Mouse (Mus musculus) hindbrain, postnatal 0 days (tissue): Measurements from ENCODE around the gene Crebl2. TPM values are rescaled to one million over a fixed set of nuclear protein-coding genes. Genes with fewer than 3 reads are reported as not detected.

Experiments
- ATAC-seq: fragments of 200-750 bp; cut with Nextera tagmentation; 2 replicates; pipeline ENCODE4 v1.8.0; 2017; ENCODE audit warnings: mild to moderate bottlenecking, moderate TSS enrichment, moderate library complexity
- DNase-seq: peaks from one replicate; pipeline ENCODE4 v3.0.0-alpha.2; 2015; ENCODE audit warnings: low spot score
- H3K27ac ChIP-seq: fragments of 300-500 bp; sonication (generic); 2 replicates; pipeline ENCODE4 v1.5.1; 2014; ENCODE audit warnings: mild to moderate bottlenecking
- H3K27me3 ChIP-seq: fragments of 300-500 bp; sonication (generic); 2 replicates; pipeline ENCODE4 v1.6.1; 2014; ENCODE audit warnings: low read length, mixed read lengths; ENCODE audit not compliant: insufficient read depth
- H3K36me3 ChIP-seq: fragments of 300-500 bp; sonication (generic); 2 replicates; pipeline ENCODE4 v1.6.1; 2014; ENCODE audit warnings: low read length, mixed read lengths; ENCODE audit not compliant: insufficient read depth
- H3K4me1 ChIP-seq: fragments of 300-500 bp; sonication (generic); 2 replicates; pipeline ENCODE4 v1.6.1; 2014; ENCODE audit warnings: antibody characterized with exemption, low read length, mixed read lengths; ENCODE audit not compliant: insufficient read depth
- H3K4me2 ChIP-seq: fragments of 300-500 bp; sonication (generic); 2 replicates; pipeline ENCODE4 v1.6.1; 2014; ENCODE audit warnings: low read depth, mild to moderate bottlenecking, low read length, moderate library complexity, mixed read lengths
- H3K4me3 ChIP-seq: fragments of 300-500 bp; sonication (generic); 2 replicates; pipeline ENCODE4 v1.5.1; 2014; ENCODE audit warnings: low read length
- H3K9ac ChIP-seq: fragments of 300-500 bp; sonication (generic); replicated peaks from 2 replicates; pipeline ENCODE4 v1.6.1; 2014; ENCODE audit warnings: mild to moderate bottlenecking, low read length, moderate library complexity, mixed read lengths
- H3K9me3 ChIP-seq: fragments of 300-500 bp; sonication (generic); 2 replicates; pipeline ENCODE4 v1.6.1; 2016; ENCODE audit warnings: low read length, mixed read lengths
- CTCF ChIP-seq: IDR thresholded peaks from 2 replicates; pipeline ENCODE4 v1.5.1; 2016; ENCODE audit warnings: antibody characterized with exemption, control low read depth, low read depth
- WGBS: fragments of 180-500 bp; shearing (Covaris S2); extraction: QIAGEN DNeasy Blood & Tissue Kit; methylation state at CpG from one replicate; pipeline ENCODE4 v1.1.7; 2014; 5-methylcytosine and 5-hydroxymethylcytosine counted together
- polyA plus RNA-seq: library from polyadenylated mRNA; unstranded; fragments of >200 nt; fragmentation: Nextera tagmentation; extraction: Ambion mirVana; gene quantifications from 2 replicates; pipeline ENCODE4 v1.2.1, GENCODE M21; 2015
- total RNA-seq: library from RNA; depleted of rRNA; stranded (reverse); fragments of >200 nt; gene quantifications from 2 replicates; pipeline ENCODE4 v1.2.3, GENCODE M21; 2014

Gene Crebl2
- total and polyA plus RNA-seq, 2 experiments from 2014 or later: 2.6 to 4.4 TPM

DNA sequence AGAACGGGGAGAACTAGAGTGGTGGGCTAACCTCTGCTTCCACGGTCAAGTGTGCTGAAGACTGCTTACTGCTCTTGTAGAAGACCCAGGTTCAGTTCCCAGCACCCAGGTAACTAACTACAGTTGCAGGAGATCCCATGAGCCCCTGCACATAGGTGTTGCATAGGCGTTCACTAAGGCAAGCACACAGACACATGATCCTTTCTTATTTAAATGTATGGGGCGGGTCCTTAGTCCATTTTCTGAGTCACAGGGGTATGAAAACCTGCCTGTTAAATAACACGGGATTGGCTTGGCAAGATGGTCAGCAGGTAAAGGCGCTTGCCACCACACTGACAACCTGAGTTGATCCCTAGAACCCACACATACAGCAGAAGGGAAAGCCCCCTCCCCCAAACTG lies 29.1 kb downstream of the Crebl2 start:
- Histone ChIP-seq H3K4me3 (no peak overlapping the region), H3K27ac (no peak overlapping the region), H3K4me2 (no peak overlapping the region), H3K4me1 (peaks cover 5% of the 10 kb centered on the region), H3K36me3 (no peaks in the 10 kb centered on the region), H3K27me3 (no peaks in the 10 kb centered on the region), H3K9ac (no peak overlapping the region), H3K9me3 (no peaks in the 10 kb centered on the region)
- no peak for ATAC-seq
- no peak for TF ChIP-seq CTCF
- WGBS: 92% methylated on average over 6 of the region's 6 CpGs
- no peak for DNase-seq

DNA sequence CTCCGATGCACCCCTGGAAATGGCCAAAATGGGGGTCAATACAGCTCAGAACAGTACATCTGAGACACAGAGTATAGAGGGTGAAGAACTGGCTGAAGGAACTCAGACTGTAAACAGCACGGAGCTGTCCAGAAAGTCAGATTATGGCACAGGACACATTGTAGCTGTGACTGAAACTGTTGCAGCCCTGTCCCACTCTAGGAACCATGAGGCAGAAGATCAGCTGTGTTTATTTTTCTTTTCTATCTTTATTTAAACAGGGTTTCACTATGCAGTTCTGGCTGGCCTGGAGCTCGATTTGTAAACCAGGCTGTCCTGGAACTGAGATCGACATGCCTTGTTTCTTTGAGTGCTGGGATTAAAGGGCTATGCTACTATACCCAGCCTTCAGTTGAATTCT lies 30.3 kb downstream of the Crebl2 start:
- Histone ChIP-seq H3K4me2 (no peak overlapping the region), H3K36me3 (no peaks in the 10 kb centered on the region), H3K9me3 (no peaks in the 10 kb centered on the region), H3K4me3 (no peak overlapping the region), H3K4me1 (peaks cover 5% of the 10 kb centered on the region), H3K27me3 (no peaks in the 10 kb centered on the region), H3K9ac (no peak overlapping the region), H3K27ac (no peak overlapping the region)
- 86% methylated on average over 4 of the region's 4 CpGs for WGBS
- ATAC-seq (no peak), DNase-seq (no peak)
- no peak for TF ChIP-seq CTCF

DNA sequence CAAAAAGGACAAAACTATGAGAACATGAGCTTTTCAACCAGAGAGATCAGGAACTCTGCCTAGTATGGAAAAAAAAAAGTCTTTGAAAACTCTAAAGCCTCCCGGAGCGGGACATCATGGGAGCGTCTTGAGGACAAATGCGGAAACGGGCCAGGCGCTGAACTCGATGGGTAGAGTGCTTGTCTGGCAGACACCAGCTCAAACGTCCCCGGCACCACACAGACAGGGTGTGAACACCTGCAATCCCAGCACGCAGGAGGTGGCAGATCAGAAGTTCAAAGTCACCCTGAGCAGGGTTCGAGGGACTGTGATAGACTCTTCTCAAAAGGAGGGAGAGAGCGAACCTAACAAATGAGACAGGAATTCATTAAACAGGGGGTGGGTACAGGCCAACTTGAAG lies 31.4 kb downstream of the Crebl2 start:
- Histone ChIP-seq H3K27ac (no peak overlapping the region), H3K4me1 (peaks cover 5% of the 10 kb centered on the region), H3K9me3 (no peaks in the 10 kb centered on the region), H3K36me3 (peaks cover 3% of the 10 kb centered on the region; the same call in 1 of the 2 replicates), H3K27me3 (no peaks in the 10 kb centered on the region), H3K4me3 (no peak overlapping the region), H3K9ac (no peak overlapping the region), H3K4me2 (no peak overlapping the region)
- 80% methylated on average over 12 of the region's 12 CpGs for WGBS
- no peak for TF ChIP-seq CTCF
- ATAC-seq (no peak), DNase-seq (no peak)

DNA sequence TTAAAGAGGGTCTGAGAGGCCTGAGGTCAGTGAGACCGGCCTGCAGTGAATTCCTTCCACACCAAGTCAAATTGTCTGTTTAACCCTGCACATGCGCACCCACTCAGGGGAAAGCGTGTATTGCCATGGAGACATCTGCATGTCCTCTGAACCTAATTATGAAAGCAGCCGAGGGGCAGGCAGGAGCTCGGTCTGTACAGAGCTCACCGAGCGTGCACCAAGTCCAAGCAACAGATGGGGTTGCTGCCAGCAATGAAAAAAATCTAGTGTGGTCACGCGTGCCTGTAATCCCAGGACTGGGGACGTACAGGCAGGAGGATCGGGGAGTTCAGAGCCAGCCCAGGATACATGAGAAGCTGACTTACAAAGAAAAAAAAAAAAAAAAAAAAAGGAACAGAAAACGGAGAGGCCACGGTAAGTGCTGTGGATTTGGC lies 32.7 kb downstream of the Crebl2 start:
- H3K27me3 ChIP-seq: no peaks in the 10 kb centered on the region
- no peaks in the 10 kb centered on the region for H3K9me3 ChIP-seq
- peak; percentile 70 for DNase-seq
- TF ChIP-seq CTCF: no peak
- 7% methylated on average over 13 of the region's 13 CpGs for WGBS
- ATAC-seq: peak; percentile 77
- peak overlapping the region; percentile 25 for H3K4me3 ChIP-seq
- H3K9ac ChIP-seq: no peak overlapping the region
- peak overlapping the region; percentile 61 for H3K4me2 ChIP-seq
- peak overlapping the region; percentile 37 for H3K27ac ChIP-seq
- H3K36me3 ChIP-seq: peaks cover 3% of the 10 kb centered on the region; the same call in 1 of the 2 replicates
- H3K4me1 ChIP-seq: peaks cover 5% of the 10 kb centered on the region

DNA sequence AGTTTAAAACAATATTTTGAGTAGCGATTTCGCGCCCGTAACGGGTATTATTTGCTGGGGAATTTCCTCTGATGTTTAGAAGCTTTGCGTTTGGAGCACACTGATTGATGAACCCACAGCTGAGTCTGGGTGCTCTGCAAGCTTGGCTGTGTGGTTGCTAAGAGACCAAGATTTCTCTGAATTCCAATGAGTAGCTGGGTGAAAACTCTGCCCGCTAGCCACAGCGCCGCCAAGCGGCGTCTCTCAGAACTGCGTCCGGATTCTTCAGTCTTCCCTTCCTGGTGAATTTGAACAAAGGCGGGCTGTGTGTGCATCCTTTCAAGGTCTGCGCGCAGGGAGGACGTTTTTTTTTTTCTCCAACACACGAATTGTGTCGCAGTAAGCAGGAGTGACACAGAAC lies 33.2 kb downstream of the Crebl2 start:
- Histone ChIP-seq H3K4me1 (peaks cover 5% of the 10 kb centered on the region), H3K27me3 (no peaks in the 10 kb centered on the region), H3K9me3 (no peaks in the 10 kb centered on the region), H3K9ac (no peak overlapping the region), H3K4me3 (peak overlapping the region; percentile 25), H3K4me2 (peak overlapping the region; percentile 61), H3K27ac (peak overlapping the region; percentile 37), H3K36me3 (peaks cover 3% of the 10 kb centered on the region; the same call in 1 of the 2 replicates)
- peak; percentile 97 for DNase-seq
- peak; percentile 95 for TF ChIP-seq CTCF
- WGBS: 1% methylated on average over 19 of the region's 19 CpGs
- ATAC-seq: peak; percentile 93

DNA sequence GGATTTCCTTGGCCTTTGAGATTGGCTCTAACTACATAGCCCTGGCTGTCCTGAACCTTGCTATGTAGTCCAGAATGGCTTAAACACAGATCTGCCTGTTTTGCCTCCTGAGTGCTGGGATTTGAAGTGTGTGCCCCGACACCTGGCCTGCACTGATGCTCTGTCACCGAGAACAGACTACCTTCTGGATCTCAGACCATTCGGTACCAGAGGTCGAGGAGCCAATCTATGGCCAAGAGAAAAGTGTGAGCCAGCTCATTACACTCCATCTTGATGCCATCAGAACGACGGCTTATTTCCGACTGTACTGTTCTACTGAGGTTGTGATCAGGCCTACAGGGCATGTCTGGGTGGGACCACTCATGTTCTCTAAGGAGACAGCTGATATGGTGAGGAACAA lies 36.2 kb downstream of the Crebl2 start:
- no peak overlapping the region for H3K4me2 ChIP-seq
- DNase-seq (no peak), ATAC-seq (no peak)
- H3K27me3 ChIP-seq: no peaks in the 10 kb centered on the region
- H3K9me3 ChIP-seq: no peaks in the 10 kb centered on the region
- TF ChIP-seq CTCF: no peak
- no peak overlapping the region for H3K4me3 ChIP-seq
- H3K27ac ChIP-seq: no peak overlapping the region
- H3K36me3 ChIP-seq: peaks cover 19% of the 10 kb centered on the region
- 92% methylated on average over 7 of the region's 7 CpGs for WGBS
- no peak overlapping the region for H3K9ac ChIP-seq
- H3K4me1 ChIP-seq: peaks cover 5% of the 10 kb centered on the region

DNA sequence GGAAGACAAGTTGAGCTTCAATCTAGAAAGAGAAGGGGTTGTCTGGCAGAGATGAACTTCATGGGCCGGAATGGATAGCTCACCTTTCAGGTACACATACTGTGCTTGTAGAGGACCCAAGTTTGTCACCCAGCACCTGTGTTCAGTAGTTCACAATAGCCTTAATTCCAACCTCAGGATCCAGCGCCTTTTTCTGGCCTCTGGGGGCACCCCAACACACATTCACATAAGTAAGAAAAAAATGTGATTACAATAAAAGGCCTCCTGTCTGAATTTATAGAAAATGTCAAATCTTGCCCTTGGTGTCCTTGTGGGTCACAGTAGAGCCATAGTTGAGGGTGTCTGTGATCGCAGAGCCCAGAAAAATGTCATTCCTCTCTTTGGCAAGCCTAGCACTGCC lies 37.4 kb downstream of the Crebl2 start:
- WGBS: 92% methylated on average over 3 of the region's 3 CpGs
- Histone ChIP-seq H3K27ac (no peak overlapping the region), H3K4me1 (peaks cover 4% of the 10 kb centered on the region), H3K9ac (no peak overlapping the region), H3K36me3 (peaks cover 19% of the 10 kb centered on the region), H3K4me3 (no peak overlapping the region), H3K9me3 (no peaks in the 10 kb centered on the region), H3K4me2 (no peak overlapping the region), H3K27me3 (no peaks in the 10 kb centered on the region)
- DNase-seq (no peak), ATAC-seq (no peak)
- TF ChIP-seq CTCF: 0 out of 2 replicates have a peak, but pooled peaks have one; percentile 4
